Mouse (Mus musculus) midbrain, embryonic 11.5 days (tissue): ENCODE results near the gene Pias3. TPM values are rescaled to one million over a fixed set of nuclear protein-coding genes. Genes with fewer than 3 reads are reported as not detected.
"Not testable (repeated sequence)": the region's sequence is repeated elsewhere in the genome, so short reads cannot be mapped to it uniquely, and the experiment has no call there.

Experiments used
- ATAC-seq: fragments of 200-750 bp; cut with Nextera tagmentation; 2 replicates; pipeline ENCODE4 v1.8.0; 2017; ENCODE audit warnings: moderate TSS enrichment, moderate library complexity; ENCODE audit not compliant: low FRiP score
- DNase-seq: peaks from one replicate; pipeline ENCODE4 v3.0.0; 2015; ENCODE audit warnings: low spot score; ENCODE audit errors: missing footprints
- H3K27ac ChIP-seq: fragments of 300-500 bp; sonication (generic); 2 replicates; pipeline ENCODE4 v1.5.1; 2014; ENCODE audit warnings: low read depth, low read length
- H3K27me3 ChIP-seq: fragments of 300-500 bp; sonication (generic); 2 replicates; pipeline ENCODE4 v1.6.1; 2014; ENCODE audit warnings: mild to moderate bottlenecking, low read length, moderate library complexity, mixed read lengths; ENCODE audit not compliant: control insufficient read depth, insufficient read depth
- H3K36me3 ChIP-seq: fragments of 300-500 bp; sonication (generic); 2 replicates; pipeline ENCODE4 v1.6.1; 2014; ENCODE audit warnings: mild to moderate bottlenecking, low read length, moderate library complexity, mixed read lengths; ENCODE audit not compliant: control insufficient read depth, insufficient read depth
- H3K4me1 ChIP-seq: fragments of 300-500 bp; sonication (generic); 2 replicates; pipeline ENCODE4 v1.6.1; 2014; ENCODE audit warnings: low read length; ENCODE audit not compliant: control insufficient read depth, insufficient read depth
- H3K4me2 ChIP-seq: fragments of 300-500 bp; sonication (generic); 2 replicates; pipeline ENCODE4 v1.6.1; 2014; ENCODE audit warnings: mild to moderate bottlenecking, moderate library complexity
- H3K4me3 ChIP-seq: fragments of 300-500 bp; sonication (generic); 2 replicates; pipeline ENCODE4 v1.5.1; 2014; ENCODE audit warnings: low read depth, low read length
- H3K9ac ChIP-seq: fragments of 300-500 bp; sonication (generic); 2 replicates; pipeline ENCODE4 v1.6.1; 2014; ENCODE audit warnings: low read length
- H3K9me3 ChIP-seq: fragments of 300-500 bp; sonication (generic); 2 replicates; pipeline ENCODE4 v1.6.1; 2016; ENCODE audit warnings: low read length; ENCODE audit not compliant: control insufficient read depth
- WGBS: fragments of 180-500 bp; shearing (Covaris S2); extraction: QIAGEN DNeasy Blood & Tissue Kit; methylation state at CpG from one replicate; pipeline ENCODE4 v1.1.7; 2014; 5-methylcytosine and 5-hydroxymethylcytosine counted together
- polyA plus RNA-seq: library from polyadenylated mRNA; unstranded; fragments of >200 nt; fragmentation: Nextera tagmentation; extraction: Ambion mirVana; gene quantifications from 2 replicates; pipeline ENCODE4 v1.2.1, GENCODE M21; 2014

Pias3 gene
- polyA plus RNA-seq, 1 experiment from 2014 or later = 29.2 TPM

GRCm38 (mm10) chr3:96733984-96734383 lies 37.8 kb downstream of the Pias3 start:
- Histone ChIP-seq H3K4me3 (no peak overlapping the region), H3K36me3 (no peaks in the 10 kb centered on the region), H3K4me1 (peaks cover 4% of the 10 kb centered on the region; the same call in 1 of the 2 replicates), H3K27ac (no peak overlapping the region), H3K9me3 (no peaks in the 10 kb centered on the region), H3K4me2 (no peak overlapping the region), H3K9ac (no peak overlapping the region), H3K27me3 (no peaks in the 10 kb centered on the region)
- no peak for DNase-seq
- ATAC-seq = no peak
- 92% methylated on average over 1 of the region's 1 CpGs for WGBS

GRCm38 (mm10) chr3:96735200-96735599 lies 39.0 kb downstream of the Pias3 start:
- no peak for DNase-seq
- WGBS = 93% methylated on average over 2 of the region's 2 CpGs
- no peak for ATAC-seq
- no peaks in the 10 kb centered on the region for H3K27me3 ChIP-seq
- H3K4me1 ChIP-seq = no peaks in the 10 kb centered on the region
- no peaks in the 10 kb centered on the region for H3K36me3 ChIP-seq
- no peaks in the 10 kb centered on the region for H3K9me3 ChIP-seq
- no peak overlapping the region for H3K4me2 ChIP-seq
- H3K9ac ChIP-seq = no peak overlapping the region
- H3K4me3 ChIP-seq = no peak overlapping the region
- no peak overlapping the region for H3K27ac ChIP-seq

DNA sequence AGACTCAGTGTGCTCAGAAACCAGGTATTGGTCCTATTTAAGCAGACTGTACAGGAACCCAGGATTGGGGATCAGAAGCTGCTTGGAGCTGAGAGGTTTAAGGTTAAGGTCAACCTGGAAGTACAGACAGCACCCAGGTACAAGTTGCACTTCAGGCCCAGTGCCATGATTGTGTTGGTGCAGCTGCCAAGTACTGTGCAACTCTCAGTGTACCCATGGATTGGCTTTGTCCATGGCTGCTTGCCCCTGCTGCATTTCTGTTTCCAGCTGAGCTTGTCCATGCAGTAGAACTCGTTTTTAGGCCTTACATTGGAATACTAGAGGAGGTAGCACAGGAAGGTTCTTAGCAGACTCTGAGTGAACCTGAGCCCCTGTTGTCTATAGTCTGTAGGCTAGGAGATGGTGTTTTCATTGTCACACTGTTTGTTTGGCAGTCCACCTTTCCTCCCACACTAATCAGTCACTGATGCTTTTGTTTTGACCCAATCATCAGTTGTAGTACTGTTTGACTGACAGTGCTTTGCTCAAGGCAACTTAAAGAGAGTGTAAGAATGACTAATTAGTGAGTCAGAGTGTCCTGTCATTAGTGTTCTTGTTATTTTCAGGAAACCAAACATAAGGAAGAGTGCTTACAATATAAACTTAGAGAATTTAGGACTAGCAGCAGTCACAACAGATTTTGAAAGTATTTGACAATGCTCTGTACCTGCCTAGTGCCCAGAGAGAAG lies 41.0 kb downstream of the Pias3 start:
- Histone ChIP-seq H3K4me2 (no peak overlapping the region), H3K27me3 (no peaks in the 10 kb centered on the region), H3K4me3 (no peak overlapping the region), H3K4me1 (no peaks in the 10 kb centered on the region), H3K9me3 (no peaks in the 10 kb centered on the region), H3K27ac (no peak overlapping the region), H3K36me3 (no peaks in the 10 kb centered on the region), H3K9ac (no peak overlapping the region)
- 62% methylated on average over 1 of the region's 1 CpGs for WGBS
- ATAC-seq (no peak), DNase-seq (no peak)

- H3K36me3 ChIP-seq = no peaks in the 10 kb centered on the region
- no peak overlapping the region for H3K4me3 ChIP-seq
- no peaks in the 10 kb centered on the region for H3K4me1 ChIP-seq
- H3K27me3 ChIP-seq = no peaks in the 10 kb centered on the region
- ATAC-seq = no peak
- no peak overlapping the region for H3K27ac ChIP-seq
- no peak overlapping the region for H3K9ac ChIP-seq
- H3K4me2 ChIP-seq = no peak overlapping the region
- WGBS = 83% methylated on average over 1 of the region's 1 CpGs
- H3K9me3 ChIP-seq = no peaks in the 10 kb centered on the region
- DNase-seq = no peak
Observed at GRCm38 (mm10) chr3:96737995-96738394, 41.8 kb downstream of the Pias3 start.

GRCm38 (mm10) chr3:96740279-96740678 lies 44.1 kb downstream of the Pias3 start:
- H3K9me3 ChIP-seq, H3K9ac ChIP-seq: not testable (repeated sequence)

GRCm38 (mm10) chr3:96744348-96744747 lies 48.2 kb downstream of the Pias3 start:
- WGBS = 99% methylated on average over 3 of the region's 3 CpGs
- H3K9me3 ChIP-seq = no peaks in the 10 kb centered on the region

More at GRCm38 (mm10) chr3:96740279-96740678, 44.1 kb downstream of the Pias3 start:
- H3K4me1 ChIP-seq, DNase-seq, H3K4me2 ChIP-seq, H3K4me3 ChIP-seq, ATAC-seq, H3K36me3 ChIP-seq, H3K27me3 ChIP-seq, H3K27ac ChIP-seq: not testable (repeated sequence)

GRCm38 (mm10) chr3:96746829-96747228 lies 50.6 kb downstream of the Pias3 start:
- H3K36me3 ChIP-seq = no peaks in the 10 kb centered on the region
- no peaks in the 10 kb centered on the region for H3K9me3 ChIP-seq
- ATAC-seq (no peak), DNase-seq (no peak)
- no peak overlapping the region for H3K27ac ChIP-seq
- H3K4me2 ChIP-seq = no peak overlapping the region
- no peaks in the 10 kb centered on the region for H3K27me3 ChIP-seq
- no peaks in the 10 kb centered on the region for H3K4me1 ChIP-seq
- 86% methylated on average over 1 of the region's 1 CpGs for WGBS
- no peak overlapping the region for H3K4me3 ChIP-seq
- H3K9ac ChIP-seq = no peak overlapping the region

More at GRCm38 (mm10) chr3:96744348-96744747, 48.2 kb downstream of the Pias3 start:
- Histone ChIP-seq H3K9ac (no peak overlapping the region), H3K36me3 (no peaks in the 10 kb centered on the region), H3K4me2 (no peak overlapping the region), H3K4me1 (no peaks in the 10 kb centered on the region), H3K27ac (no peak overlapping the region), H3K4me3 (no peak overlapping the region), H3K27me3 (no peaks in the 10 kb centered on the region)
- ATAC-seq (no peak), DNase-seq (no peak)

Other genes with a start within 250 kb of the Pias3 start
- gene BC107364, start 244.1 kb upstream of the Pias3 start, polyA plus RNA-seq = not detected in 2 replicates
- 1.3 and 1.7 TPM in 2 replicates for gene Hfe2, start 171.2 kb upstream of the Pias3 start, polyA plus RNA-seq
- gene Txnip, start 138.4 kb upstream of the Pias3 start, polyA plus RNA-seq = 54.0 and 55.9 TPM in 2 replicates
- gene Gm16253, start 119.4 kb upstream of the Pias3 start, polyA plus RNA-seq = 0.36 and 0.43 TPM in 2 replicates
- gene Polr3gl, start 102.2 kb upstream of the Pias3 start, polyA plus RNA-seq = 12.1 and 14.7 TPM in 2 replicates
- 1.5 and 2.0 TPM in 2 replicates for gene Ankrd34a, start 99.7 kb upstream of the Pias3 start, polyA plus RNA-seq
- 6.4 TPM in 2 replicates for gene Lix1l, start 95.2 kb upstream of the Pias3 start, polyA plus RNA-seq
- gene Rbm8a, start 66.5 kb upstream of the Pias3 start, polyA plus RNA-seq = 181 and 193 TPM in 2 replicates
- gene Pex11b, start 61.0 kb upstream of the Pias3 start, polyA plus RNA-seq = 43.9 and 46.7 TPM in 2 replicates
- gene Gm42957, start 60.9 kb upstream of the Pias3 start, polyA plus RNA-seq = 0.04 TPM in 2 replicates
- 0.33 and 0.52 TPM in 2 replicates for gene Itga10, start 50.8 kb upstream of the Pias3 start, polyA plus RNA-seq
- gene Ankrd35, start 26.3 kb upstream of the Pias3 start, polyA plus RNA-seq = 0.10 and 0.19 TPM in 2 replicates
- 14.4 and 16.3 TPM in 2 replicates for gene Nudt17, start 12.2 kb downstream of the Pias3 start, polyA plus RNA-seq
- gene Polr3c, start 31.2 kb downstream of the Pias3 start, polyA plus RNA-seq = 35.7 and 41.6 TPM in 2 replicates
- 90.3 and 98.8 TPM in 2 replicates for gene Rnf115, start 31.3 kb downstream of the Pias3 start, polyA plus RNA-seq
- gene Pdzk1, start 132.9 kb downstream of the Pias3 start, polyA plus RNA-seq = 0.38 and 0.50 TPM in 2 replicates
- 0.12 TPM in 1 of 2 replicates, not detected in the other for gene Cd160, start 133.0 kb downstream of the Pias3 start, polyA plus RNA-seq
- gene Gja5, start 208.3 kb downstream of the Pias3 start, polyA plus RNA-seq = 3.1 and 3.8 TPM in 2 replicates
- 40.3 TPM in 2 replicates for gene Gpr89, start 209.0 kb downstream of the Pias3 start, polyA plus RNA-seq
- not detected in 2 replicates for gene Gja8, start 229.6 kb downstream of the Pias3 start, polyA plus RNA-seq